16 mouse cellular contexts compared by ENCODE assay signal in genomic region chr9:94219116-94219515, GRCm38 (mm10).
DNase-seq lines count a peak whose midpoint lies in the region; ATAC-seq lines count a peak whose summit lies in the region.
"Had no signal": no experiment of that assay in that cellular context is flagged by ENCODE, and none has a peak within 500 bp of the region (broad histone marks: within the 10 kb centered on the region; RNA-seq: fewer than 3 reads in every experiment).

No protein-coding gene starts in this region.

- 83% methylated on average over 2 of the region's 2 CpGs for WGBS in kidney, embryonic 16.5 days

- no peak for ATAC-seq in kidney, embryonic 16.5 days (ENCODE audit: low FRiP score, low TSS enrichment)
- no peak for ATAC-seq in granulocyte monocyte progenitor cell, adult 5-6 weeks (replicated peaks; ENCODE audit: poor library complexity, severe bottlenecking)
- ATAC-seq: forebrain, postnatal 0 days had no signal

- no peak overlapping the region for H3K4me3 ChIP-seq in kidney, embryonic 16.5 days (ENCODE audit: low read length)
- H3K4me3 ChIP-seq: left cerebral cortex, adult 2 months; neural tube, embryonic 15.5 days had no signal

- H3K9ac ChIP-seq in kidney, embryonic 16.5 days (replicated peaks; ENCODE audit: low read length): no peak overlapping the region
- H3K9ac ChIP-seq: forebrain, postnatal 0 days; liver, embryonic 14.5 days; neural tube, embryonic 15.5 days had no signal

- H3K27me3 ChIP-seq in kidney, embryonic 16.5 days (ENCODE audit: insufficient read depth, low read length): no peaks in the 10 kb centered on the region
- H3K27me3 ChIP-seq: neural tube, embryonic 15.5 days had no signal

- no peaks in the 10 kb centered on the region for H3K4me1 ChIP-seq in kidney, embryonic 16.5 days (ENCODE audit: insufficient read depth, low read length)
- H3K4me1 ChIP-seq: neural tube, embryonic 15.5 days had no signal

- DNase-seq in cerebellum, adult 18-20 months: peak; percentile 22 to 49
- no peak for DNase-seq in cerebellum, adult 11-12 months
- peak; percentile 8 for DNase-seq in kidney, adult 9 months
- DNase-seq in 3T3-L1 (ENCODE audit: low read depth, low spot score): peak; percentile 15
- peak; percentile 15 to 26 for DNase-seq in kidney, postnatal 4 days
- DNase-seq in embryo, embryonic 11 days: no peak
- DNase-seq: adrenal gland, postnatal 25 days; B cell, adult 2 months; forebrain, postnatal 0 days; heart, postnatal 36 days; midbrain, embryonic 14.5 days had no signal

- no peak overlapping the region for H3K27ac ChIP-seq in kidney, embryonic 16.5 days (ENCODE audit: low read length)
- H3K27ac ChIP-seq: left cerebral cortex, adult 2 months; liver, embryonic 14.5 days; neural tube, embryonic 15.5 days had no signal

- H3K4me2 ChIP-seq in kidney, embryonic 16.5 days (replicated peaks; ENCODE audit: low read depth, low read length): no peak overlapping the region
- H3K4me2 ChIP-seq: neural tube, embryonic 15.5 days had no signal

- no peaks in the 10 kb centered on the region for H3K36me3 ChIP-seq in kidney, embryonic 16.5 days (ENCODE audit: insufficient read depth, low read length)
- H3K36me3 ChIP-seq: neural tube, embryonic 15.5 days had no signal

- H3K9me3 ChIP-seq in kidney, embryonic 16.5 days (ENCODE audit: low read length): no peaks in the 10 kb centered on the region
- H3K9me3 ChIP-seq: neural tube, embryonic 15.5 days had no signal

Comparison
In these comparisons a context has a peak if more than half of its experiments do, and no peak if none do; other contexts are left out.
1. DNase-seq: peak in cerebellum, adult 18-20 months (2 of 2), kidney, adult 9 months (single experiment), 3T3-L1 (single experiment) and kidney, postnatal 4 days (2 of 2); none in cerebellum, adult 11-12 months (single experiment) and embryo, embryonic 11 days (single experiment).